14 mouse cellular contexts compared by ENCODE assay signal in genomic region chr4:141372426-141372825, GRCm38 (mm10). TPM values are rescaled to one million over a fixed set of nuclear protein-coding genes. Genes with fewer than 3 reads are reported as not detected.
A peak's percentile ranks its signal among the peaks of the same experiment; 100 is the strongest.
DNase-seq lines count a peak whose midpoint lies in the region.
"Had no signal": no experiment of that assay in that cellular context is flagged by ENCODE, and none has a peak within 500 bp of the region (broad histone marks: within the 10 kb centered on the region; RNA-seq: fewer than 3 reads in every experiment).

No protein-coding gene starts in this region.

- DNase-seq in adrenal gland, postnatal 10 days = peak; percentile 73
- DNase-seq in adrenal gland, adult 18-20 months (ENCODE audit: low spot score in 2 of 2) = no peak
- DNase-seq in 3134 (ENCODE audit: extremely low read depth, insufficient read length, low spot score) = peak; percentile 79
- peak; percentile 29 for DNase-seq in adipocyte (ENCODE audit: low spot score)
- DNase-seq in cerebellum, adult 9-10 months = no peak
- DNase-seq: adrenal gland, postnatal 25 days; cerebellum, adult 11 months; cerebellum, adult 18-20 months; cerebellum, adult 8-10 months; cerebellum, postnatal 10 days; cerebellum, postnatal 25 days; forebrain, postnatal 0 days had no signal

RNA-seq across cellular contexts. Expression of gene Fam131c, which starts 4.4 kb away (rescaled TPM):
- 10 to 100 TPM; 15.4 to 25.8 TPM for total RNA-seq in adrenal gland, postnatal 10 days (2021)
- total RNA-seq in adrenal gland, adult 18-20 months (2021) = 1 to 10 TPM; 1.3 to 2.4 TPM
- total RNA-seq: MEL had no signal

RNA-seq across cellular contexts. Expression of gene Clcnka, which starts 26.1 kb away (rescaled TPM):
- total RNA-seq in adrenal gland, postnatal 10 days (2021) = not detected
- total RNA-seq in adrenal gland, adult 18-20 months (2021) = not detected
- total RNA-seq: adrenal gland, postnatal 25 days; MEL had no signal

RNA-seq across cellular contexts. Expression of gene Clcnkb, which starts 43.4 kb away (rescaled TPM):
- not detected for total RNA-seq in adrenal gland, postnatal 10 days (2021)
- total RNA-seq in adrenal gland, adult 18-20 months (2021) = not detected
- total RNA-seq: adrenal gland, postnatal 25 days; forebrain, postnatal 0 days; MEL had no signal

RNA-seq across cellular contexts. Expression of gene Hspb7, which starts 48.2 kb away (rescaled TPM):
- 10 to 100 TPM in 1 of 2 experiments, 1 to 10 TPM in 1; 9.0 to 31.7 TPM for total RNA-seq in adrenal gland, postnatal 10 days (2021)
- total RNA-seq in adrenal gland, adult 18-20 months (2021) = under 1 TPM; 0.20 to 0.86 TPM
- total RNA-seq: ES-E14; forebrain, postnatal 0 days; MEL had no signal

Comparison
In these comparisons a context has a peak if more than half of its experiments do, and no peak if none do; other contexts are left out.
1. DNase-seq: peak in adrenal gland, postnatal 10 days (single experiment), 3134 (single experiment) and adipocyte (single experiment); none in adrenal gland, adult 18-20 months (0 of 2) and cerebellum, adult 9-10 months (single experiment).
2. RNA of gene Fam131c, which starts 4.4 kb away (total RNA-seq): 15.4 to 25.8 TPM in adrenal gland, postnatal 10 days; 1.3 to 2.4 TPM in adrenal gland, adult 18-20 months; every median in the first group is over 4 times any median in the second.